Mouse (Mus musculus) heart, embryonic 16.5 days (tissue): ENCODE measurements around the gene Ebf4. TPM values are rescaled to one million over a fixed set of nuclear protein-coding genes. Genes with fewer than 3 reads are reported as not detected.

Experiments used
- ATAC-seq: fragments of 200-750 bp; cut with Nextera tagmentation; replicated peaks from 2 replicates; pipeline ENCODE4 v1.8.0; 2017; ENCODE audit warnings: moderate number of reproducible peaks; ENCODE audit not compliant: insufficient read depth, low FRiP score; ENCODE audit errors: extremely low read depth
- H3K27ac ChIP-seq: fragments of 300-500 bp; sonication (generic); 2 replicates; pipeline ENCODE4 v1.5.1; 2014; ENCODE audit warnings: mild to moderate bottlenecking, low read length, control low read depth, moderate library complexity
- H3K27me3 ChIP-seq: fragments of 300-500 bp; sonication (generic); 2 replicates; pipeline ENCODE4 v1.6.1; 2014; ENCODE audit warnings: low read length, mixed read lengths; ENCODE audit not compliant: control insufficient read depth, insufficient read depth
- H3K36me3 ChIP-seq: fragments of 300-500 bp; sonication (generic); 2 replicates; pipeline ENCODE4 v1.6.1; 2014; ENCODE audit not compliant: control insufficient read depth, insufficient read depth
- H3K4me1 ChIP-seq: fragments of 300-500 bp; sonication (generic); 2 replicates; pipeline ENCODE4 v1.6.1; 2014; ENCODE audit warnings: low read length, mixed read lengths; ENCODE audit not compliant: control insufficient read depth, insufficient read depth
- H3K4me2 ChIP-seq: fragments of 300-500 bp; sonication (generic); 2 replicates; pipeline ENCODE4 v1.6.1; 2014; ENCODE audit warnings: low read depth, mild to moderate bottlenecking, control low read depth, low read length
- H3K4me3 ChIP-seq: fragments of 300-500 bp; sonication (generic); 2 replicates; pipeline ENCODE4 v1.5.1; 2014; ENCODE audit warnings: mild to moderate bottlenecking, control low read depth, low read length
- H3K9ac ChIP-seq: fragments of 300-500 bp; sonication (generic); 2 replicates; pipeline ENCODE4 v1.6.1; 2014; ENCODE audit warnings: low read length, control low read depth
- H3K9me3 ChIP-seq: fragments of 300-500 bp; sonication (generic); replicated peaks from 2 replicates; pipeline ENCODE4 v1.6.1; 2016; ENCODE audit warnings: low read length; ENCODE audit not compliant: control insufficient read depth
- WGBS: fragments of 180-500 bp; shearing (Covaris S2); extraction: QIAGEN DNeasy Blood & Tissue Kit; methylation state at CpG from one replicate; pipeline ENCODE4 v1.1.7; 2014; 5-methylcytosine and 5-hydroxymethylcytosine counted together
- polyA plus RNA-seq: library from polyadenylated mRNA; unstranded; fragments of >200 nt; fragmentation: Nextera tagmentation; extraction: Ambion mirVana; gene quantifications from 2 replicates; pipeline ENCODE4 v1.2.1, GENCODE M21; 2015

Ebf4 gene
- polyA plus RNA-seq, 1 experiment from 2014 or later = 0.43 TPM

GRCm38 (mm10) chr2:130273732-130274131 lies 21.2 kb upstream of the Ebf4 start:
- peak overlapping the region; percentile 86 for H3K9ac ChIP-seq
- H3K4me2 ChIP-seq = peak overlapping the region; percentile 78
- no peaks in the 10 kb centered on the region for H3K27me3 ChIP-seq
- H3K4me1 ChIP-seq = peaks cover 13% of the 10 kb centered on the region
- peak; percentile 4; the same call in 1 of the 2 replicates for ATAC-seq
- H3K27ac ChIP-seq = peak overlapping the region; percentile 79
- peaks cover 31% of the 10 kb centered on the region for H3K36me3 ChIP-seq
- H3K4me3 ChIP-seq = peak overlapping the region; percentile 97
- 3% methylated on average over 14 of the region's 14 CpGs for whole genome bisulfite sequencing
- no peaks in the 10 kb centered on the region for H3K9me3 ChIP-seq

- peak within 1 kb of the TSS; percentile 83 for H3K4me2 ChIP-seq
- H3K4me3 ChIP-seq = peak within 1 kb of the TSS; percentile 97
- peak within 1 kb of the TSS; percentile 94 for H3K9ac ChIP-seq
- peak; percentile 97 for ATAC-seq
- H3K9me3 ChIP-seq = no peaks in the 10 kb centered on the region
- H3K27me3 ChIP-seq = no peaks in the 10 kb centered on the region
- peak within 1 kb of the TSS; percentile 94 for H3K27ac ChIP-seq
- peaks cover 13% of the 10 kb centered on the region for H3K4me1 ChIP-seq
- H3K36me3 ChIP-seq = peaks cover 33% of the 10 kb centered on the region
- under 1% methylated on average over 68 of the region's 68 CpGs for WGBS
Measured at GRCm38 (mm10) chr2:130274149-130274861, 20.7 kb upstream of the Ebf4 start, which contains the start of gene Nop56. Nop56 (plus strand) TSS chr2:130274430.

- no peak for ATAC-seq
Measured at GRCm38 (mm10) chr2:130274862-130275261, 20.1 kb upstream of the Ebf4 start.

GRCm38 (mm10) chr2:130275649-130276048 lies 19.3 kb upstream of the Ebf4 start:
- H3K36me3 ChIP-seq = peaks cover 45% of the 10 kb centered on the region

More at GRCm38 (mm10) chr2:130274862-130275261, 20.1 kb upstream of the Ebf4 start:
- peak overlapping the region; percentile 97 for H3K4me3 ChIP-seq
- H3K9me3 ChIP-seq = no peaks in the 10 kb centered on the region
- 2% methylated on average over 10 of the region's 10 CpGs for WGBS
- H3K36me3 ChIP-seq = peaks cover 39% of the 10 kb centered on the region
- peak overlapping the region; percentile 83 for H3K4me2 ChIP-seq
- no peaks in the 10 kb centered on the region for H3K27me3 ChIP-seq
- H3K4me1 ChIP-seq = peaks cover 13% of the 10 kb centered on the region
- peak overlapping the region; percentile 94 for H3K9ac ChIP-seq
- H3K27ac ChIP-seq = peak overlapping the region; percentile 94

GRCm38 (mm10) chr2:130279600-130280091 lies 15.3 kb upstream of the Ebf4 start:
- Histone ChIP-seq H3K9ac (no peak overlapping the region), H3K27ac (no peak overlapping the region), H3K4me1 (peaks cover 19% of the 10 kb centered on the region), H3K4me2 (no peak overlapping the region), H3K36me3 (peaks cover 56% of the 10 kb centered on the region), H3K9me3 (no peaks in the 10 kb centered on the region), H3K27me3 (no peaks in the 10 kb centered on the region), H3K4me3 (no peak overlapping the region)
- 46% methylated on average over 8 of the region's 8 CpGs for WGBS
- no peak for ATAC-seq

More at GRCm38 (mm10) chr2:130275649-130276048, 19.3 kb upstream of the Ebf4 start:
- 47% methylated on average over 6 of the region's 6 CpGs for WGBS
- no peak overlapping the region for H3K27ac ChIP-seq
- peaks cover 13% of the 10 kb centered on the region for H3K4me1 ChIP-seq
- no peak overlapping the region for H3K9ac ChIP-seq
- H3K27me3 ChIP-seq = no peaks in the 10 kb centered on the region
- peak overlapping the region; percentile 83 for H3K4me2 ChIP-seq
- no peak for ATAC-seq
- H3K9me3 ChIP-seq = no peaks in the 10 kb centered on the region
- peak overlapping the region; percentile 97 for H3K4me3 ChIP-seq

GRCm38 (mm10) chr2:130280224-130280623 lies 14.7 kb upstream of the Ebf4 start:
- Histone ChIP-seq H3K4me2 (no peak overlapping the region), H3K9ac (no peak overlapping the region)
- 52% methylated on average over 7 of the region's 7 CpGs for WGBS

GRCm38 (mm10) chr2:130280818-130281217 lies 14.2 kb upstream of the Ebf4 start:
- no peak for ATAC-seq
- Histone ChIP-seq H3K4me3 (no peak overlapping the region), H3K27me3 (no peaks in the 10 kb centered on the region), H3K4me1 (peaks cover 11% of the 10 kb centered on the region), H3K27ac (no peak overlapping the region), H3K4me2 (no peak overlapping the region), H3K9me3 (no peaks in the 10 kb centered on the region), H3K9ac (no peak overlapping the region), H3K36me3 (peaks cover 51% of the 10 kb centered on the region)
- WGBS = 64% methylated on average over 4 of the region's 4 CpGs

More at GRCm38 (mm10) chr2:130280224-130280623, 14.7 kb upstream of the Ebf4 start:
- Histone ChIP-seq H3K4me3 (no peak overlapping the region), H3K4me1 (peaks cover 16% of the 10 kb centered on the region), H3K9me3 (no peaks in the 10 kb centered on the region), H3K27ac (no peak overlapping the region), H3K36me3 (peaks cover 56% of the 10 kb centered on the region), H3K27me3 (no peaks in the 10 kb centered on the region)
- ATAC-seq = no peak

GRCm38 (mm10) chr2:130283854-130284654 lies 10.9 kb upstream of the Ebf4 start, which contains the start of gene Idh3b:
Idh3b (minus strand) TSS chr2:130284547.
- H3K4me1 ChIP-seq = peaks cover 8% of the 10 kb centered on the region
- peaks cover 25% of the 10 kb centered on the region for H3K36me3 ChIP-seq
- peak within 1 kb of the TSS; percentile 91 for H3K9ac ChIP-seq
- WGBS = under 1% methylated on average over 51 of the region's 51 CpGs
- H3K9me3 ChIP-seq = no peaks in the 10 kb centered on the region
- ATAC-seq = peak; percentile 86
- H3K27me3 ChIP-seq = no peaks in the 10 kb centered on the region
- peak within 1 kb of the TSS; percentile 94 for H3K27ac ChIP-seq
- H3K4me3 ChIP-seq = peak within 1 kb of the TSS; percentile 90
- peak within 1 kb of the TSS; percentile 85 for H3K4me2 ChIP-seq
